Mouse (Mus musculus) regulatory T cell (primary cell): ENCODE measurements around the gene Ttll11.

Source experiments
- in situ Hi-C: fragments of 300-600 bp; cut with MboI, MseI; formaldehyde crosslinking; loops from one replicate; pipeline ENCODE4 v1.15.1; 2025; ENCODE audit warnings: high pct_unique_total_duplicates

Gene Ttll11

DNA sequence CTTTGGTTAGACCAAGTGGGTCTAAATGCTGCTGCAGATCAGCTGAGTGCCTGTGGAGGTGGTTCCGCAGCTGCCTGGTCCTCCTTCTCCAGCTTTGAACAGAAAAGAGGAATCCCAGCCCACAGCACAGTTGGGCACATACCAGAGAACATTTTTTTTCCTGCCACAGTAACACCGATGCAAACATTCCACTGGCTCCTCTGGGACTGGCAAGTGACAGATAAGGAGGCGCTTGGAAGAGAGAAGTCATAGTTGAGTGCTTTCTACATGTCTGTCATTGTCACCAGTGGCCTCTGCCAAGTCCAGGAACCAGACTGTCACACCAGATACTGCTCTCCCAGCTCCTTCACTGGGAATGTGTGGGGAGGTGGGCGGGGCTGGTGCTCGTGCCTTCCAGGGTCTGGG, 204.1 kb downstream of the Ttll11 start:
- in situ Hi-C loops = no loop called here

DNA sequence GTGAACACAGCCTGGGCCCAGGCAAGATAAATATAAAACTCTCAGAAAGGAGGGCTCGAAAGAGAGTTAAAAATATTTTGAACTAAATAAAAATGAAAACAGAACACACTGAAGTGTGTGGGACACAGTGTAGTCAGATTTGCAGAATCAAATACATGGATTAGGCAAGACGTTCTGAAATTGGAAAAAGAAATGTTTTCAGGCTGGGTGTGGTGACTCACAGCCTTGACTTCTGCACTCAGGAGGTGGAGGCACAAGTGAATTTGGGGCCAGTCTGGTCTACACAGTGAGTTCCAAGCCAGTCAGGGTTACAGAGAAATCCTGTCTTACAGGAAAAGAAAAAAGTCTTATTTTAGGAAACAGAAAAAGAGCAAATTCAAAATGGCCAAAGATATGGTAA, 209.2 kb downstream of the Ttll11 start:
- in situ Hi-C loops = no loop called here

DNA sequence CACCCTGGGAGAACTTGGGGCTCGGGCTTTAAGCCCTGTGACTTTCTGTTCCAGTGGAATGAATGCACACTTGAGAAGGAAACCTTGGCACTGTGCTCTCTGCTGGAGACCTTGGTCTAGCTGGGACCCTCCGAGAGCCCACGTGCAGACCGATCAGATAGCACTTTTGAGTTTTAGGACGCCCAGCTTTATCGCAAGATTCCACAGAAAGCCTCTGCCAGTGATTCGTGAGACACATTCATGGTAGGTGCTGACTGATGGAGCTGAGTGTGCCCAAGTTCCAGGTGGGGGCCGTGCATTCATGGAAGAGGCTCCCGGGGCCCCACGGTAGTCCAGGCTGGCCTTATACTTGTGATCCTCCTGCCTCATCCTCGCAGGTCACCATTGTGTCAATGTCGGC, 210.3 kb downstream of the Ttll11 start:
- in situ Hi-C loops = no loop called here

DNA sequence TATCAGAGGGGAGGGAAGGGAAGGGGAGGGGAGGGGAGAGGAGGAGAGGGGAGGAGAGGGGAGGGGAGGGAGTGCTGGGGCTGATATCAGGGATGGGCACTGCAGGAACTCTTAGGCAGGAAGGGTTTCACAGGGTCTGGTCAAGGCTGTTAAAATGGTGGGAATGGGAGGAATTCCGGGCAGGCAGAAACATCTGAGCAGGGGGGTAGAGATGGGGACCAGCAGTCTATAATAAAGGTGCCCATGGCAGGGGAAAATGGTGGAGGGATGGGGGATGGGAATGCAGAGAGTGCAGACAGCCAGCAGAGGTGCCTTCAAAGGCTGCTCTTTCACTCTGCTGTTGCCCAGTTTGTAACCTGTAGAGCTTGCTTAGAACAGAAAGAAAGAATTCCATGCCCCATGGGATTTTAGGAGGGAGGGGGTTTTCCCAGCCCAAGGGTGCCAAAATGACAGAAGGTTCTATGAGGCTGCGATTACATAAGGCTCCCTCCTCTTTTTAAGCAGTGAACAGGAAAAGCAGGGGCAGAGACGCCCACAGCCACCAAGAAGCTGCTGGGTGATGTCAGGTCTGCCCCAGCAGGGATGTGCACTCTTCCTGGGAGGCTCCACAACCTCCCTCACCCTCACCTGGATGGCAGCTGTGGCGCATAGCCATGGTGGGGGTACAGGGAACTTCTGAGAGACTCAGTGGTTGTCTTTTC, 211.0 kb downstream of the Ttll11 start:
- in situ Hi-C loops = no loop called here

DNA sequence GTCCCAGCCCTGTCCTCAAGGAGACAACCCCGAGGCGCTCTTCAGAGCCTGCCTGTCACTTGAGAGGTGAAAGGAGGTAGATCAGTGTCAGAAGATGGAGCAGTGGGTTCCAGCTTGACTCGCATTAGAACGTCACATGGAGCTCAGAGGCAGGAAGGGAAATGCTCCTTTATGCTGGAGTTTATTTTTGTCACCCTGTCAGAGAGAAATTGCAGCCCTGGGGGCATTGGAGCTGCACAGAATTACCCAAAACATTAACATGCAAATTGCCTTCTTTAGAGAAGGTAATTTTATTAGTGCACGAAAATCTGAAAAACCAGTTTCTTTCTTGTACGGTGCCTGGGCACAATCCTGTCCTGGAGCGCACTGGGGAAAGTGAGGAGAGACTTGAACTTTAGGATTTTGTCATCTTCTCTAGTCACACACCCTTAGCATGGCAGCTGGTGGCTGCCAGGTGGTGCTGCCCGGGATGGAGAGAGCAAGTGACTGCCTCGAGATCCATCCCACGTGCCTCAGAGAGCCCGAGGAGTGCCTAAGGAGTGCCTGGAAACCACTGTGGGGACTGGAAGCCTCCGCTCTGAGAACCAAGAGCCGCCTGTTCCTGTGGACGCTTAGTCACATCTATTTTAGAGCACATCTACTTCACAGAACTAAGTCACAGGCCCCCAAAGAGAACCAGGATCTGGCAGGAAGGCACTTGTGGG, 211.7 kb downstream of the Ttll11 start:
- in situ Hi-C loops = no loop called here

DNA sequence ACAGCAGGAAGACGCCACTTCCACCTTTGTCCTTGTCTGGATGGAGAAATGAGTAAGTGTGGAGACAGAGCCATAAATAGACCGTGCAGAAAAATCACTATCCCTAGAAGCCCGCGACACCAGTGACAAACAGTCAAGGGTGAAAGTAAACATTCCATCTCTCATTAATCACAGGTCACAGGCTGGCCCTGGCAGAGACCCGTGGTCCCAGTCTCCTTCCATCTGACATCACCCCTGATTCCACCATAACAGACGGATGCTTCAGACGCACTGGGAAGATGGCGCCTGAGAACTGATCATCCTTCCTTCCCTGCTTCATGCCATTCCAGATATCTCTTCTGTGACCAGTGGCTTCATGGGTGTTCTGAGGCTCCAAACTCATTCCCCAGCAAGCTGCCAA, 215.4 kb downstream of the Ttll11 start:
- in situ Hi-C loops = no loop called here

DNA sequence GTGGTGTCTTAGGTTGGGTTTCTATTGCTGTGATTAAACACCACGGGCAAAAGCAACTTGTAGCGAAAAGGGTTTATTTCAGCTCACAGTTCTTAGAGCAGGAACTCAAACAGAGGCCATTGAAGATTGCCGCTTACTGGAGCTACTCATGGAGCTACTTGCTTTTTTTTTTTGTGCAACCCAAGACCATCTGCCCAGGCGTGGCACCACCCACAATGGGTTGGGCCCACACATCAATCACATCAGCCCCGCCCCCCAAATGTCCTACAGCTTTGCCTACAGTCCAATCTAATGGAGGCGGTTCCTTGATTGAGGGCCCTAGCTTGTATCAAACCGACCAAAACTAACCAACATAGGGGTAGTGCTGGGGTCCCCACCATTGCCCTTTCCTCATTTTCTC, 215.9 kb downstream of the Ttll11 start:
- in situ Hi-C loops = no loop called here

DNA sequence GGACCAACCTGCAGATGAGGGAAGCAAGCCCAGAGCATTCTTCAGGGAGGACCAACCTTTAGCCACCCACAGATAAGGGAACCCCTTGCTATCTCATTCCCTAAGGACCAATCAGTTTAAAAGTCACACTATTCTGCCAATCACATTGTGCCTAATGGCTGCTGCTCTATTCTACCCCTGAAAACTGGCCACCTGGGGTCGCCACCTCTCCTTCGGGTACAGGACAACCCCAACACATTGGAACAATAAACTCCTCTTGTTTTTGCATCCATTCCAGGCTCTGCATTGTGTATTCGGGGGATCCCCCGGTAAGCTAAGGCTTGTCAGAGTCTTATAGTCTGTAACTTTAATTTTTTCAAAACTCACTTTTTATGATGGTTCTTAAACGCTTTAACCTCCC, 218.3 kb downstream of the Ttll11 start:
- in situ Hi-C loops = no loop called here

DNA sequence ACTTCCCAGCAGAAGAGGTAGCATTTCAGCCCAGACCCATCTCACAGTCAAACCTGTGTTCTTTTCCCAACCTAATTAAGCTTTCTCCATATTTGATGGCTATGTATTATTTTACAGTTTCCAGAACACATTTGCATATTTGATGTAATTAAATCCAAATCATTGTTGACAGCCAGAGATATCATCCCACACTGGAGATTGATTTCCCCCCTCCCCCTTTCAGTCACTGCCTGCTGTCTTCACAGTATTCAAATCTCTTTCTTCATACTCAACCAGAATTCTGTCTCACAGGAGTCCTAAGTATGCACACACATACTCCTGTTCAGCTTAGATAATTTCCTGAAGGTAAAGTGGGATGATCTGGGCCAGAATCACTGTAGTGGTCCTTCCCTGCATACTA, 218.8 kb downstream of the Ttll11 start:
- in situ Hi-C loops = no loop called here

DNA sequence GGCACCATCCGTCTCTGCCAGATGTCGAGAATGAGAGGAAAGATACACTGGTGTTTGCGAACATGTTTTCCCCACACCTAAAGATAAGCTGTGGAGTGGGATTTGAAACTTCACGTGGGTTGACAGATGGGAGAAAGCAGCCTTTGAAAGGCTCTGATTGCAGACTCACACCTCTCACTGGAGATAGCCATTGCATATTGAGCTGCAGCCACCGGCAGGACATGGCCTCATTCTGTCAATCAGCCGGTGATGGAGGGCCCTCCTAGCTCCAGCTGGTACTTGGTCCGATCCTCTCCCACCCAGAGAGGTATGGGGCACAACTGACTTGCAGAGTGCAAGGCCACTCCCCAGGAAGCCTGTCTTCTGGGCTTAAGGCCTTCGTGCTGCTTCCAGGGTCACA, 219.4 kb downstream of the Ttll11 start:
- in situ Hi-C loops = no loop called here

DNA sequence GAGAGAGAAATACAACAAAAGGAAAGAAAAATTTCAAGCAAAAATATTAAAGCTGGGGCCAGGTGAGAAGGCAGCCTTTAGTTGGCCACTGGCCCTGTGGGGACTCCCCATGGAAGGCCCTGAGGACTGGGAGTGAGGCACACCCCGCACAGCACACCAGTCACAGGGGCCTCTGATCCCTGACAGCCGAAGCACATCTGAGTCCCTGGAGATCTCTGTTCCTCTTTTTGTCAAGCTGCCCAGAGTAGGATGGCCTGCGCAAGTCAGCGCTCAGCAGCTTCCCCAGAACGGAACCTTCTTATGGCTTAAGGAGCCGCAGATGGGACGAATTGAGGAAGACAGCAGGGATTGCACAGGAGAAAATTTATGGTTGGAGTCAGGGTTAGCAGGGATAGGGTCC, 223.2 kb downstream of the Ttll11 start:
- in situ Hi-C loops = no loop called here

DNA sequence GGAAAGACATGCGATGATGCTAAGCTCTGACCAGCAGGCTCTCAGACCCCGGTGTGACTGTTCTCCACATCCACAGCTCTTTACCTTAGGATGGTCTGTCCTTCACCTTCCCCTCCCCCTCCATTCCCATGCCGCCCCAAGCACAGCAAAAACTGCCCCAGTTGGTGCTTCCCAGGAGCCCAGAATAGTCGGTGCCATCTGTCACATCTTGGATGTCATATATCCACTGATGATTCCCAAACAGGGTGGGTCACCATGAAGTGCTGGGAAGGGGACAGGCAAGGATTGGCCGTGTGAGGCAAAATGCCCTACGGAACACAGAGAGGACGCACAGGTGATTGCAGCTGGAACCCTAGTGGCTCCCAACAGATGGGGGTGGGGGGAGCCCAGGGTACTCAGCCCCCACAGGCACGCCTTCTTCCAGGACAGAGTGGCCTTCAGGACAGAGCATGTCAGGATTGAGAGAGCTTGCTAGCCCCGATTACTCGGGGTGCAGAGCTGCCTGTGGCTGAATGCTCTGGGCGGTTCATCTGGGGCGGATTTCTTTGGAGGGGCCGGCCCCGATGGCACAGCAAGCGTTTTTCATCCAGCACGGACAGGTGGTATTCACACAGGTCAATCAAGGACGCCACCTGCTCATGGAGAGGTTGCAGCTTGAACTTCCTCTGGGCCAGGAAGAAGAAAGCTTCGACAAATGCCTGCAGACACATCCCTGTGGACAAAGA, 227.8 kb downstream of the Ttll11 start:
- in situ Hi-C loops = no loop called here

DNA sequence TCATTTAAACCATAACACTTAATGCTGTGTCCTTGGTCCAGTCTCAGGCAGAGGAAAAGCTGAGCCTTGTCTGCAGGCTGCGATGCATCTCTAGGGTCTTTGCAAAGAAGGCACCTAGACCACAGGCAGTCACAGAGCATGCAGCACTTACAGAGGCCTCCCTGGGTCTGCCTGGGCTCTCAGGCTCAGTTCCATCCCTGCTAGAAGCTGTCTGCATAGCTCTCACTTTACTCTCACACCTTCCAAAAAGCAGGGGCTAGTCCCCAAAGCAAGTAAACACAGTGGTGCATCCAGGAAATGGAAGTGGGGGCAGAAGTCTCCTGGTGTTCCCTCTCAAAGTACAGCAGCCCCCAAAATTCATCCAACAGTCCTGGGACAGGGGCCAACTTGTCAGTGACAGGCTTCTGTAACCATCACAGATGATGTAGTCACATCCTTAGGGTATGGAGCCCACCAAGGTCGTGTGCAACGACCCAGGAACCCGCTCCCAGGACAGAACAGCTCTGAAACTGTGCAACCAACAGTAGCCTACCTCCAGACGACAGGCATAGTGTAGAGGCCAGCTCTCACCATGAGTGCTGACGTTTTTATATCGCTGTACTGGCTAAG, 229.1 kb downstream of the Ttll11 start:
- in situ Hi-C loops = no loop called here

DNA sequence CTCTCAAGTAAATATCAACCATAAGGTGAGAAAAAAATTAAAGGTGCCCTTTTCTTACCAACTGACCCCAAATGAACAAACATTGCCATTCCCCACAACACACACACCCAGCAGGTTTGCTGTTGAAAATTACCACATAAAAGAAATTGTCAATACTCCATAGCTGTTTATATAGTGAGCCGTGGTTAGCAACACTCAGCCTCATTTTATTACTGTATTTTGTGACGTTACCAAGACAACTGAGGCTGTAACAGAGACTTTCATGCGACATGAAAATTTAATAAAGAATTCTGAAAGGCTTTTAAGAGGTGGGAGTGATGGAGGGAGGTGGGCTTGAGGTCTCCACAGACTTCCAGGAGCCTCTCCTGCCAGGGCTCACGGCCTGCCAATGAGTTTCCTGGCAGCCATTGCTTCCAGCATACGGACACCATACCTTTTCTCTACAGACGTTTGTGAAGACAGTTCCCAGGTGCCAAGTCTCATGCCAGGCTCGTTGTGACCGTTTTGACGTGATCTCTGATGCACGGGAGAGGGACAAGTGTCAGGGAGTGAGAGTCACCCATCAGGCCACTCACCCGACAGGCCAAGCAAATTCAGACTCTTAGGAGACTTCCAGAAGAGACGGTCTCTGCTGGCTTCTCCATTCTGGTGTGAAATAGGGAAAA, 232.2 kb downstream of the Ttll11 start:
- in situ Hi-C loops = loop anchor here (25.0 kb wide), 1 partner anchor 660 kb away; no protein-coding TSS in a partner anchor

DNA sequence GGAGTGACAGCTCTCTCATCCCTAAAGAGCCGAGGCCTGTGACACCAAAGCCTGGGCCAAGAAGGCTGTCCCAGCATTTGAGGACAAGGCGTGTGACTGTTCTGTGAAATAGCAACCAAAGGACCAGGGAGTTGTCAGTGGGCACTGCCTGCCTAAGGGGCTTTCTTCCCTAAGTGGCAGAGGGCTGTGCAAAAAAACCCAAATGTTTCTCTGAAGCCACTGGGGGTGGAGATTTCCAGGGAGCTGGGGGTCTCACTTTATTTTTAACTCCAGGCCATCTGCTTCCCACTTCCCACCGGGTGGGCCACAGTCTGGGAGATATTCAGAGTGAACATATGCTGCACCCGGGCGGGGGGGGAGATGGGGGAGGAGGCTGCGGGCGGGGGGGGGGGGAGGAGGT, 233.1 kb downstream of the Ttll11 start:
- in situ Hi-C loops = loop anchor here (25.0 kb wide), 1 partner anchor 659 kb away; no protein-coding TSS in a partner anchor

DNA sequence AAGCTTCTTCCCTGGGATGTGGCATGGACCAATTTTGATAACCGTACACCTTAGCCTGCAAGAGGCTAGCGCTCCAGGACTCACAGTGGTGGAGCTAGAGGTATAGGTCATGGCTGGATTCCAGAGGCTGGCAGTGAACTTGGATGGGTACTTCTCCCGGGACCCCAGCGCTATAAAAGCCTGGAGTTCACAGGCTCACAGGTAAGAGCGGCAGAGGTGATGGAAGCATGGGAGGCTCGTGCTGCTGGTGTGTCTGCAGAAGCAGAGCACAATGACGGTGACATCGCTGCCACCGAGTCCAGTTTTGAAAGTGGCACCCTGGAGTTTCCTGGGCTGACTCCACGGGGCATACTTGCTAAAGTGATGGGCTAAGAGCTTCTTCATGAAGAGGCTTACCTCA, 233.8 kb downstream of the Ttll11 start:
- in situ Hi-C loops = loop anchor here (25.0 kb wide), 1 partner anchor 659 kb away; no protein-coding TSS in a partner anchor

DNA sequence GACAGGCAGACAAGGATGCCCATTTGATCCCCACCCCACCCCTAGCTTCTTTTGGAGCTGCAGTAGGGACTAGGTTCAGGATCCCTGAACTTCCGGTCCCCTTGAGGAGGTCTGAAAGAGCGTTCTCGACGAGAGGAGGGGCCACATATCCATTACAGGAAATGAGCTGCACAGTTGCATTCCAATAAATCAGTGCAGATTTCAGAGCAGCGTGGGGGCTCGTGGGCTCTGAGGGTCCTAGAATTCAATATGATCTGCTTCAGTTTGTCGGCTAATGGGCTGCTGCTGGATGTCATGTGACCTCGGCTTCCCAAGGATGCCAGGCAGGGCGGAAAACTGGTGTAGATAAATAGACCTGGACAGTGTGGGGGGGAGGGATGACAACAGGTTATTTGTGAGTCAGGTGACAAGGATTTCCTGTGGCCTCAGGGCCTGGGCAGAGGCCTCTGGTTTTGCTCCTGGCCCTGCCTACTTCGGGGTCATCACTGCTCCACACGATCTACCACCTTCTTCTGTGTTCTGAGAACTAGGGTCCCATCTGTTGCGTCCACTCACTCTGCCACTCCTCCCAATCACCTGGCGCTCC, 240.0 kb downstream of the Ttll11 start:
- in situ Hi-C loops = loop anchor here (25.0 kb wide), 1 partner anchor 652 kb away; no protein-coding TSS in a partner anchor

DNA sequence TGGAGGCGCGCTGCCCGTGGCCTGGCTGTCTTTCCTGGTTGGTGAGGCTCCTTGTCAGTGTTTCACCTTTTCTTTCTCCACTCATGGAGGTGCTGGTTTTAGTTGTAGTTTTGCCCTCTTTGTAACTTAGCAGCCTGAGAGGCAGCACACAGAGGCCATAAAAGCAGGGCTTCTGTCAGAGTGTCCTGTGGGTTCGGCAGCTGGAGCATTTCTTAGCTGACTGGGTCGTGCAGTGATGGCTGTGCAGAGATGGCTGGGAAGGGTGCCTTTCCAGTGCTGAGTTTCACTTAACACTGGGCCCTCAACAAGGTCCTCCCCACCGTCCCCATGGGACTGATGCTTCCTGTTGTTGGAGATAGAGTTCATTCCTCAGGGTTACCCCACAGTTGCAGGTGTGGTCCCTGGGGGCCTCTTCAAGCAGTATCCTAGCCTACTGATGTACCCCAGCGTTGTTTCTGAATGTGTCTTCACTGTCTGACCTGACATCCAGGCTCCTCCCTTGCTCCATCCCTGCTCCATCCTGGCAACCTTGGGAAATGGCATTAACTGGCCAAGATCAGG, 242.2 kb downstream of the Ttll11 start:
- in situ Hi-C loops = loop anchor here (25.0 kb wide), 1 partner anchor 650 kb away; no protein-coding TSS in a partner anchor

DNA sequence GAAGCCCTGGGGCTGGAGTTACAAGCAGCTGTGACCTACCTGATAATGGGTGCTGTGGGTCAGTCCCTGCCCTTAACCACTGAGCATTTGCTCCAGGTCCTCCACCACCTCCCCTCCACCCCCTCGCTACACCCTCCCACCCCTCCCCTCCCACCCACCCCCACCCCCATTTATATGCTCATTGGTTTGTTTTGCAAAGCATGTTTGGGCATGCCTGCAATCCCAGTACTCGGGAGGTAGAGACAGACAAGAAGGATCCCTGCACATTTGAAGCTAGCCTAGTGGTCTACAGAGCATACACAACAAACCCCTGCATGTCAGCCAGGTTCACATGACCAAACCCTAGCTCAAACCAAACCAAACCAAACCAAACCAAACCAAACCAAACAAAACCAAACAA, 243.7 kb downstream of the Ttll11 start:
- in situ Hi-C loops = loop anchor here (25.0 kb wide), 1 partner anchor 649 kb away; no protein-coding TSS in a partner anchor

DNA sequence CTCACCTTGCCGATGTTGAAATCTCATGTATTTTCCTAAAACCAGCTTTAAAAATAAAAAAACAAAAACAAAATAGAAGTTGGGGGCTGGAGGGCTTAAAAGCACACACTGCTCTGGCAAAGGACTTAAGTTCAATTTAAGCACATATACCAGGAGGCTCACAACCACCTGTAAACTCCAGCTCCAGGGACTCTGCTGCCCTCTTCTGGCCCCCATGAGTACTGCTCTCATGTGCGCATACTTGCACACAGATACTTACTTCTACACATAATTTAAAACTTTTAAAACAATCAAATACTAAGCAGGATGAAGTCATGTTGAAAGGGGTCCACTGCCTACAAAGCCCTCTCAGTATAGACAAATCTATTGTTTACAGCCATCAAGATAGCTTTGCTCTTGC, 244.7 kb downstream of the Ttll11 start:
- in situ Hi-C loops = loop anchor here (25.0 kb wide), 1 partner anchor 648 kb away; no protein-coding TSS in a partner anchor
